Mouse (Mus musculus) olfactory bulb, adult 2 months (tissue): ENCODE results near the gene Myl9.

ENCODE experiments used
- CTCF ChIP-seq: fragments of 200-500 bp; IDR thresholded peaks from 2 replicates; pipeline ENCODE4 v1.5.1; 2012; ENCODE audit warnings: low read depth, mild to moderate bottlenecking, low read length, moderate library complexity; ENCODE audit not compliant: insufficient read depth
- POLR2A ChIP-seq: fragments of 200-500 bp; IDR thresholded peaks from 2 replicates; pipeline ENCODE4 v1.6.1; 2012; ENCODE audit warnings: mild to moderate bottlenecking, low read depth, low read length, moderate library complexity; ENCODE audit not compliant: insufficient read depth

DNA sequence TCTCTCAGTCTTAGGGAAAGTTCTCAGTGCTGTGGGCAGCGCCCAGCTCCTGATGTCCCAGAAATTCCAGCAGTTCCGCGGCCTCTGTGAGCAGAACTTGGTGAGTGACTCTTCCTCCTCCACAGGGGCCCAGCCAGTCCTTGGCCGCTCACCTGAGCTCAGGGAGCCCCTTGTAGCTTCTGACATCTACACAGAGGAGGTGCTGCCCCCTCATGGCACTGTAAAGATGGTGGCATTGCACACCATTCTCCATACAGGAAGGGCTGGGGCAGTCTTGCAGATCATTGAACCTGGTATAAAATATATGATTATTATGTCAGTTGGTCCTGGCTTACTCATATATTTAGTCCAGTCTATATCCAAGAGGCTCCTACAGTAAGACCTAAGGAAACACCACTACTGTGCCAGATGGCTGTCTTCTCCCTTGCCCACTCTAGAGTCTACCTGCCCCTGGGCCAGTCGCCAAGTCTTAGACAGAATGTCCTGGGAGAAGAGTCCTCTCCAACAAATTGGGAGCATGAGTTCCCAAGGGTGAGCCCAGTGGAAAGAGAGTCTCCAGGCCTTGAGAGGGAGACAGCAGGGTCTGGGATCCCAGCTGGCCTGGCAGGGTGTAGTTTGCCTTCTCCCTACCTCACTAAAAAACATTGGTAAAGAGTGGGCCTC, 14.2 kb upstream of the Myl9 start:
- TF ChIP-seq CTCF (no peak), POLR2A (no peak)
